ENCODE assay signal across 28 mouse cellular contexts in the genomic region with DNA sequence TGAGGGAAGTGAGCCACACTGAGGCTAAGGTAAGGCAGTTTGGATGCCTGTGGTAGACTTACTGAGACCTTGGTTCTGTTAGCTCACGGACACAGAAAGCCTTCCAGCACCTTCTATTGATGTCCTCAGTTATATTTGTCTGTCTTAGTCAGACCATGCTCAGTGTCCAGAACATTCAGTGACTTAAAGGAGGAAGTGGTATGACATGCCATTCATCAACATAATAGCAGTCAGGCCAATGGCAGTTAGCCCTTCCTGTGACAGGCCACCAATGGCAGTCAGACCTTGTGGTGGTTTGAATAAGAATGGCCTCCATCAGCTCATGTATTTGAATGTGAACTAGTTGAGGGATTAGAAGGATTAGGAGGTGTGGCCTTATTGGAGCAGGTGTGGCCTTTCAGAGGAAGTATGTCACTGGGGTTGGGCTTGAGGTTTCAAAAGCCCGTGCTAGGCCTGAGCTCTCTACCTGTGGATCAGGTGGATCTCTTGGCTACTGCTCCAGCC. TPM values are rescaled to one million over a fixed set of nuclear protein-coding genes. Genes with fewer than 3 reads are reported as not detected.
A peak's percentile ranks its signal among the peaks of the same experiment; 100 is the strongest.
DNase-seq lines count a peak whose midpoint lies in the region; ATAC-seq and TF ChIP-seq lines count a peak whose summit lies in the region.
"Had no signal": no experiment of that assay in that cellular context is flagged by ENCODE, and none has a peak within 500 bp of the region (broad histone marks: within the 10 kb centered on the region; RNA-seq: fewer than 3 reads in every experiment).

No protein-coding gene starts in this region.

- H3K27me3 ChIP-seq in lung, postnatal 0 days (replicated peaks; ENCODE audit: insufficient read depth, low read length): no peaks in the 10 kb centered on the region
- H3K27me3 ChIP-seq: embryonic facial prominence, embryonic 13.5 days; embryonic facial prominence, embryonic 15.5 days; forebrain, embryonic 12.5 days had no signal

- H3K4me3 ChIP-seq in lung, postnatal 0 days (ENCODE audit: low read depth, low read length): no peak overlapping the region
- H3K4me3 ChIP-seq: embryonic facial prominence, embryonic 13.5 days; embryonic facial prominence, embryonic 15.5 days; erythroblast, embryonic 14.5 days; forebrain, embryonic 10.5 days; forebrain, embryonic 12.5 days had no signal

- no peak overlapping the region for H3K27ac ChIP-seq in lung, postnatal 0 days (ENCODE audit: low read length)
- H3K27ac ChIP-seq: embryonic facial prominence, embryonic 13.5 days; embryonic facial prominence, embryonic 15.5 days; forebrain, embryonic 10.5 days; forebrain, embryonic 12.5 days had no signal

- H3K4me1 ChIP-seq in lung, postnatal 0 days (ENCODE audit: insufficient read depth, low read depth, low read length): no peaks in the 10 kb centered on the region
- H3K4me1 ChIP-seq: forebrain, embryonic 10.5 days; forebrain, embryonic 12.5 days had no signal

- WGBS in lung, postnatal 0 days: 76% methylated on average over 2 of the region's 2 CpGs

- DNase-seq in lung, postnatal 0 days (ENCODE audit: low spot score): peak; percentile 8
- DNase-seq in lung, adult 18-20 months: no peak
- peak; percentile 59 for DNase-seq in ES-CJ7 (ENCODE audit: low read depth, low spot score)
- DNase-seq in R1 (ENCODE audit: low read depth, low spot score): peak; percentile 65
- DNase-seq in retina, embryonic 14.5 days (ENCODE audit: low spot score): no peak
- no peak for DNase-seq in left cerebral cortex, adult 9 months (ENCODE audit: low spot score in 2 of 2)
- no peak for DNase-seq in adrenal gland, adult 8-10 months
- DNase-seq: adrenal gland, postnatal 10 days; adrenal gland, postnatal 25 days; B cell, adult 2 months; cerebellum, adult 11 months; cerebellum, adult 18-20 months; cerebellum, adult 8-10 months; cerebellum, adult 9-11 months; cerebellum, postnatal 14 days; cerebellum, postnatal 36 days; embryo, embryonic 11 days had no signal

- H3K4me2 ChIP-seq in lung, postnatal 0 days (replicated peaks; ENCODE audit: low read depth, low read length): no peak overlapping the region
- H3K4me2 ChIP-seq: embryonic facial prominence, embryonic 13.5 days; embryonic facial prominence, embryonic 15.5 days; forebrain, embryonic 12.5 days had no signal

- H3K9me3 ChIP-seq in lung, postnatal 0 days (ENCODE audit: low read length): no peaks in the 10 kb centered on the region
- H3K9me3 ChIP-seq: embryonic facial prominence, embryonic 13.5 days; embryonic facial prominence, embryonic 15.5 days; G1E had no signal

- no peak for TF ChIP-seq CTCF in lung, postnatal 0 days (IDR thresholded peaks at IDR 0.05)

- H3K9ac ChIP-seq in lung, postnatal 0 days (replicated peaks; ENCODE audit: low read depth): no peak overlapping the region
- H3K9ac ChIP-seq: embryonic facial prominence, embryonic 13.5 days; embryonic facial prominence, embryonic 15.5 days; forebrain, embryonic 12.5 days had no signal

- ATAC-seq in lung, postnatal 0 days: peak; percentile 68
- ATAC-seq: activated CD4-positive, CD25-positive, alpha-beta regulatory T cell, adult 4 months; CD4-positive, CD25-positive, alpha-beta regulatory T cell, adult 4 months; forebrain, embryonic 14.5 days; forebrain, embryonic 16.5 days; Patski had no signal

- H3K36me3 ChIP-seq in lung, postnatal 0 days (ENCODE audit: insufficient read depth, low read length): no peaks in the 10 kb centered on the region
- H3K36me3 ChIP-seq: G1E had no signal

- TF ChIP-seq EP300 in lung, postnatal 0 days (IDR thresholded peaks at IDR 0.05): peak; percentile 83

RNA-seq across cellular contexts. Expression of a gene that starts 31.2 kb away (rescaled TPM):
- polyA plus RNA-seq in lung, postnatal 0 days (2015; fragmentation: Nextera tagmentation; extraction: Ambion mirVana): 12.3 TPM in 2 replicates
- 10 to 100 TPM; 38.9 to 46.7 (median 42.5) TPM for total RNA-seq in adrenal gland, adult 8-10 months (2022)

Comparison
In these comparisons a context has a peak if more than half of its experiments do, and no peak if none do; other contexts are left out.
1. DNase-seq: peak in lung, postnatal 0 days (single experiment), ES-CJ7 (single experiment) and R1 (single experiment); none in lung, adult 18-20 months (0 of 2), retina, embryonic 14.5 days (single experiment), left cerebral cortex, adult 9 months (0 of 2) and adrenal gland, adult 8-10 months (single experiment).